Mouse (Mus musculus): ENCODE measurements around the gene Lyzl4.

- TF ChIP-seq POLR2A (IDR thresholded peaks at IDR 0.05; ENCODE audit: extremely low read depth, insufficient read depth, low read length) = no peak
- TF ChIP-seq CTCF (IDR thresholded peaks at IDR 0.05; ENCODE audit: extremely low read depth, insufficient read depth, low read length) = no peak
These were observed 9.9 kb downstream of the Lyzl4 start for GRCm38 (mm10) chr9:121631946-121632345.
